Mouse (Mus musculus) testis, postnatal 14 days (tissue): Measurements from ENCODE around the gene 4930415O20Rik.

ENCODE experiments used
- DNase-seq: peaks from one replicate; pipeline ENCODE4 v3.0.0; 2021; ENCODE audit warnings: low spot score

The 4930415O20Rik gene

GRCm38 (mm10) chr15:98570873-98571538 lies at the start of gene 4930415O20Rik, which contains the start of gene Ccnt1:
TSS of gene 4930415O20Rik (plus strand) at chr15:98571004.
TSS of gene Ccnt1 (minus strand) at chr15:98570923.
- no peak for DNase-seq

GRCm38 (mm10) chr15:98521245-98521644 lies 49.6 kb upstream of the 4930415O20Rik start:
- DNase-seq, result no peak

GRCm38 (mm10) chr15:98526057-98526456 lies 44.7 kb upstream of the 4930415O20Rik start:
- no peak for DNase-seq

GRCm38 (mm10) chr15:98527056-98527771 lies 43.6 kb upstream of the 4930415O20Rik start:
- no peak for DNase-seq

GRCm38 (mm10) chr15:98528066-98528563 lies 42.7 kb upstream of the 4930415O20Rik start:
- no peak for DNase-seq

GRCm38 (mm10) chr15:98532281-98532680 lies 38.5 kb upstream of the 4930415O20Rik start:
- DNase-seq, result no peak

- no peak for DNase-seq
Measured at GRCm38 (mm10) chr15:98533035-98533531, 37.7 kb upstream of the 4930415O20Rik start.

GRCm38 (mm10) chr15:98533881-98534627 lies 36.8 kb upstream of the 4930415O20Rik start, which contains the start of gene Kansl2:
TSS of gene Kansl2 (minus strand) at chr15:98534264.
- peak; percentile 99 for DNase-seq

- DNase-seq, result no peak
Measured at GRCm38 (mm10) chr15:98535921-98536320, 34.9 kb upstream of the 4930415O20Rik start.

GRCm38 (mm10) chr15:98536828-98537510 lies 33.8 kb upstream of the 4930415O20Rik start:
- no peak for DNase-seq

GRCm38 (mm10) chr15:98537923-98538322 lies 32.9 kb upstream of the 4930415O20Rik start:
- DNase-seq, result no peak

GRCm38 (mm10) chr15:98541064-98541463 lies 29.7 kb upstream of the 4930415O20Rik start:
- no peak for DNase-seq

- DNase-seq, result no peak
Measured at GRCm38 (mm10) chr15:98543341-98543740, 27.5 kb upstream of the 4930415O20Rik start.

GRCm38 (mm10) chr15:98545151-98545550 lies 25.7 kb upstream of the 4930415O20Rik start:
- DNase-seq, result no peak

- no peak for DNase-seq
Measured at GRCm38 (mm10) chr15:98546843-98547242, 24.0 kb upstream of the 4930415O20Rik start.

- no peak for DNase-seq
Measured at GRCm38 (mm10) chr15:98552758-98553157, 18.0 kb upstream of the 4930415O20Rik start.

GRCm38 (mm10) chr15:98555881-98556280 lies 14.9 kb upstream of the 4930415O20Rik start:
- DNase-seq, result no peak

GRCm38 (mm10) chr15:98557186-98557585 lies 13.6 kb upstream of the 4930415O20Rik start:
- DNase-seq, result no peak

- DNase-seq, result no peak
Measured at GRCm38 (mm10) chr15:98566973-98567277, 3.9 kb upstream of the 4930415O20Rik start.

- peak; percentile 100 for DNase-seq
Measured at GRCm38 (mm10) chr15:98567278-98568134, 3.3 kb upstream of the 4930415O20Rik start.
